22 mouse cellular contexts compared by ENCODE assay signal in genomic region chr2:5929793-5930192, GRCm38 (mm10). TPM values are rescaled to one million over a fixed set of nuclear protein-coding genes. Genes with fewer than 3 reads are reported as not detected.
A peak's percentile ranks its signal among the peaks of the same experiment; 100 is the strongest.
DNase-seq lines count a peak whose midpoint lies in the region; ATAC-seq and TF ChIP-seq lines count a peak whose summit lies in the region.
"Had no signal": no experiment of that assay in that cellular context is flagged by ENCODE, and none has a peak within 500 bp of the region (broad histone marks: within the 10 kb centered on the region; RNA-seq: fewer than 3 reads in every experiment).

No protein-coding gene starts in this region.

- no peaks in the 10 kb centered on the region for H3K9me3 ChIP-seq in kidney, embryonic 14.5 days (ENCODE audit: control insufficient read depth, low read length)
- no peaks in the 10 kb centered on the region for H3K9me3 ChIP-seq in intestine, embryonic 15.5 days
- H3K9me3 ChIP-seq: embryonic facial prominence, embryonic 15.5 days; forebrain, embryonic 10.5 days; heart, embryonic 10.5 days; hindbrain, embryonic 13.5 days had no signal

- H3K9ac ChIP-seq in kidney, embryonic 14.5 days (ENCODE audit: low read depth, low read length) = no peak overlapping the region
- no peak overlapping the region for H3K9ac ChIP-seq in intestine, embryonic 15.5 days
- H3K9ac ChIP-seq: embryonic facial prominence, embryonic 15.5 days; hindbrain, embryonic 13.5 days had no signal

- no peaks in the 10 kb centered on the region for H3K27me3 ChIP-seq in kidney, embryonic 14.5 days (ENCODE audit: control insufficient read depth, insufficient read depth, low read length)
- no peaks in the 10 kb centered on the region for H3K27me3 ChIP-seq in spleen, adult 2 months (ENCODE audit: control insufficient read depth, insufficient read depth, low read length)
- no peaks in the 10 kb centered on the region for H3K27me3 ChIP-seq in intestine, embryonic 15.5 days (replicated peaks)
- H3K27me3 ChIP-seq: embryonic facial prominence, embryonic 15.5 days; hindbrain, embryonic 13.5 days had no signal

- TF ChIP-seq POLR2A in spleen, adult 2 months (IDR thresholded peaks at IDR 0.05; ENCODE audit: low read depth, low read length) = no peak

- H3K4me2 ChIP-seq in kidney, embryonic 14.5 days (replicated peaks; ENCODE audit: low read depth, low read length) = no peak overlapping the region
- no peak overlapping the region for H3K4me2 ChIP-seq in intestine, embryonic 15.5 days (replicated peaks)
- H3K4me2 ChIP-seq: embryonic facial prominence, embryonic 15.5 days; hindbrain, embryonic 13.5 days had no signal

- H3K4me3 ChIP-seq in kidney, embryonic 14.5 days (ENCODE audit: low read length) = no peak overlapping the region
- H3K4me3 ChIP-seq in spleen, adult 2 months (ENCODE audit: extremely low read depth, insufficient read depth, insufficient read length) = no peak overlapping the region
- H3K4me3 ChIP-seq in intestine, embryonic 15.5 days (replicated peaks) = no peak overlapping the region
- H3K4me3 ChIP-seq: embryonic facial prominence, embryonic 15.5 days; erythroblast, embryonic 14.5 days; forebrain, embryonic 10.5 days; gastrocnemius, adult 2 months; heart, embryonic 10.5 days; hindbrain, embryonic 13.5 days had no signal

- 57% methylated on average over 5 of the region's 5 CpGs for WGBS in kidney, embryonic 14.5 days
- WGBS in spleen, adult 2 months = 95% methylated on average over 5 of the region's 5 CpGs
- WGBS in intestine, embryonic 15.5 days = 73% methylated on average over 5 of the region's 5 CpGs

- TF ChIP-seq CTCF in spleen, adult 2 months (IDR thresholded peaks at IDR 0.05; ENCODE audit: extremely low read depth, insufficient read depth, insufficient read length, insufficient replicate concordance) = no peak

- peak; percentile 78 for ATAC-seq in kidney, embryonic 14.5 days (ENCODE audit: low FRiP score, low TSS enrichment)
- ATAC-seq in intestine, embryonic 15.5 days = peak; percentile 88
- ATAC-seq: forebrain, embryonic 14.5 days had no signal

- no peaks in the 10 kb centered on the region for H3K4me1 ChIP-seq in kidney, embryonic 14.5 days (ENCODE audit: control insufficient read depth, insufficient read depth, low read length)
- peaks cover 18% of the 10 kb centered on the region; the same call in 1 of the 2 replicates for H3K4me1 ChIP-seq in spleen, adult 2 months (ENCODE audit: control insufficient read depth, insufficient read depth, insufficient read length)
- H3K4me1 ChIP-seq in intestine, embryonic 15.5 days (replicated peaks) = no peaks in the 10 kb centered on the region; the same call in 1 of the 2 replicates
- H3K4me1 ChIP-seq: embryonic facial prominence, embryonic 15.5 days; forebrain, embryonic 10.5 days; heart, embryonic 10.5 days; hindbrain, embryonic 13.5 days had no signal

- H3K27ac ChIP-seq in kidney, embryonic 14.5 days (ENCODE audit: low read depth, low read length) = no peak overlapping the region; the same call in 1 of the 2 replicates
- H3K27ac ChIP-seq in spleen, adult 2 months (ENCODE audit: insufficient read depth, low read length) = peak overlapping the region; percentile 86
- H3K27ac ChIP-seq in intestine, embryonic 15.5 days = peak overlapping the region; percentile 6; the same call in 1 of the 2 replicates
- H3K27ac ChIP-seq: embryonic facial prominence, embryonic 15.5 days; forebrain, embryonic 10.5 days; gastrocnemius, adult 2 months; heart, embryonic 10.5 days; hindbrain, embryonic 13.5 days had no signal

- no peak for DNase-seq in kidney, adult 11 months
- no peak for DNase-seq in spleen, adult 2 months (ENCODE audit: low read depth in 1 of 2, low spot score in 2 of 2)
- DNase-seq in spleen, postnatal 4 days (ENCODE audit: low spot score in 2 of 2) = no peak
- DNase-seq in left cerebral cortex, adult 11 months (ENCODE audit: low spot score) = no peak
- no peak for DNase-seq in adrenal gland, postnatal 25 days
- DNase-seq: adrenal gland, adult 2 months; adrenal gland, postnatal 36 days; cerebellum, adult 8-10 months; cerebellum, postnatal 14 days; embryo, embryonic 11 days; gastrocnemius, adult 2 months; gastrocnemius, postnatal 25 days; heart, adult 18-20 months; heart, postnatal 10 days had no signal

- H3K36me3 ChIP-seq in kidney, embryonic 14.5 days (ENCODE audit: control insufficient read depth, insufficient read depth, low read length) = no peaks in the 10 kb centered on the region; the same call in 1 of the 2 replicates
- no peaks in the 10 kb centered on the region for H3K36me3 ChIP-seq in spleen, adult 2 months (ENCODE audit: control insufficient read depth, insufficient read depth, low read length)
- H3K36me3 ChIP-seq in intestine, embryonic 15.5 days = no peaks in the 10 kb centered on the region

RNA-seq across cellular contexts. Expression of gene Dhtkd1, which starts 12.8 kb away (rescaled TPM):
- polyA plus RNA-seq in kidney, embryonic 14.5 days (2014; fragmentation: Nextera tagmentation; extraction: Ambion mirVana) = 4.0 and 5.5 TPM in 2 replicates
- polyA plus RNA-seq in spleen, adult 2 months (2012; rRNA removed) = 0.32 and 0.49 TPM in 2 replicates
- polyA plus RNA-seq in intestine, embryonic 15.5 days (2015; fragmentation: Nextera tagmentation; extraction: Ambion mirVana) = 2.8 and 3.5 TPM in 2 replicates
- 15.7 and 16.8 TPM in 2 replicates for total RNA-seq in adrenal gland, postnatal 25 days (2021)
- polyA plus RNA-seq: erythroblast, embryonic 14.5 days had no signal

RNA-seq across cellular contexts. Expression of gene Upf2, which starts 21.5 kb away (rescaled TPM):
- 12.1 and 12.5 TPM in 2 replicates for polyA plus RNA-seq in kidney, embryonic 14.5 days (2014; fragmentation: Nextera tagmentation; extraction: Ambion mirVana)
- polyA plus RNA-seq in spleen, adult 2 months (2012; rRNA removed) = 1.6 and 2.4 TPM in 2 replicates
- 8.4 and 9.1 TPM in 2 replicates for polyA plus RNA-seq in intestine, embryonic 15.5 days (2015; fragmentation: Nextera tagmentation; extraction: Ambion mirVana)
- 28.6 and 30.2 TPM in 2 replicates for total RNA-seq in adrenal gland, postnatal 25 days (2021)

RNA-seq across cellular contexts. Expression of gene Sec61a2, which starts 34.6 kb away (rescaled TPM):
- polyA plus RNA-seq in kidney, embryonic 14.5 days (2014; fragmentation: Nextera tagmentation; extraction: Ambion mirVana) = 85.3 and 102 TPM in 2 replicates
- polyA plus RNA-seq in spleen, adult 2 months (2012; rRNA removed) = 9.6 and 12.8 TPM in 2 replicates
- 62.3 and 64.8 TPM in 2 replicates for polyA plus RNA-seq in intestine, embryonic 15.5 days (2015; fragmentation: Nextera tagmentation; extraction: Ambion mirVana)
- 41.2 and 55.9 TPM in 2 replicates for total RNA-seq in adrenal gland, postnatal 25 days (2021)
